Mouse (Mus musculus) spleen, adult 2 months (tissue): ENCODE measurements around the gene Prkag2.

Experiments
- CTCF ChIP-seq: fragments of 200-500 bp; IDR thresholded peaks from 2 replicates; pipeline ENCODE4 v1.5.1; 2011; ENCODE audit warnings: mild to moderate bottlenecking, inconsistent platforms; ENCODE audit not compliant: insufficient read depth, insufficient read length, insufficient replicate concordance; ENCODE audit errors: extremely low read depth
- POLR2A ChIP-seq: fragments of 200-500 bp; IDR thresholded peaks from 2 replicates; pipeline ENCODE4 v1.6.1; 2011; ENCODE audit warnings: low read depth, low read length, inconsistent platforms

DNA sequence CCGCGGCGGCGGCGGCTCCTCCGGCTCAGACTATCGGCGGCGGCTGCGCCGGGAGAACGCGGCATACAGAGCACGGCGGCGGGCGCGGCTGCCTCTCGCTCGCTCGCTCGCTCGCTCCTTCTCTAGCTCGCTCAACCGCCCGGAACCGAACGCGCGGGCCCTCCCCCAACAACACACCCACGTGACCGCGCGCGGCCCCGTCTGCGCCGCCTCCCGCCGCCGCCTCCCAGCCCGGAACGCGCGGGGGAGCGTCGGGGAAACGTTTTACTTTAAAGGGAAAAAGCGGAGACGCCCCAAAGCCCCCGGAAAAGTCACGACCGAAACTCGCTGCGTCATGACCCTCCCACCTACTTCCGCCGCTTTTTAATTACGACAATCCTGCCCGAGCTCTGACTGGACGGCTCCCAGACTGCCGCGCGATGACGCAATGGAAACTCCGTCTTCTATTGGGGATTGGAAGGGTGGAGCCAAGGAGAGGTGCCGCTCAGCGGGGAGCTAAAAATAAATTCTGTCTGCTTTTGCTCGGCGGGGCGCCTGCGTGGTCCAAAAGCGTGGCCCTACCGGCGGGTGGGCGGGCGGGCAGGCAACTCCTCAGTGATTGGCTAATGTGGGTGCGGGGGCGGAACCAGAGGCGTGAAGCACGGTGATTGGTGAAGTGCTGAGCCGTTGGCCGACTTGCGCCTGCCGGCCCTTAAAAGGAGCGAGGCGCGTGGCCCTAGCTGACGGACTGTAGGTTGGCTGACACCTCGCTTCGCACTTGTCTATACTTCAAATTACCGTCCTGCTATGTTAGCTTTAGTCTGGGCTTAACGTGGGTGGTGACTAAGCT lies 258.0 kb downstream of the Prkag2 start, which contains the start of gene Rheb:
- TF ChIP-seq CTCF (no peak), POLR2A (peak; percentile 54)
